Comparison of ENCODE assay signal across 10 mouse cellular contexts in genomic region chr19:32523769-32524515, GRCm38 (mm10). TPM values are rescaled to one million over a fixed set of nuclear protein-coding genes. Genes with fewer than 3 reads are reported as not detected.
DNase-seq lines count a peak whose midpoint lies in the region; ATAC-seq and TF ChIP-seq lines count a peak whose summit lies in the region.
"Had no signal": no experiment of that assay in that cellular context is flagged by ENCODE, and none has a peak within 500 bp of the region (broad histone marks: within the 10 kb centered on the region; RNA-seq: fewer than 3 reads in every experiment).

No protein-coding gene starts in this region.

- TF ChIP-seq CTCF in CH12.LX (conservative IDR thresholded peaks at IDR 0.05 in 1 of 2, IDR thresholded peaks at IDR 0.05 in 1 of 2; ENCODE audit: low read depth in 2 of 2, low read length in 2 of 2), result no peak
- TF ChIP-seq CTCF in liver, adult 2 months (IDR thresholded peaks at IDR 0.05; ENCODE audit: low read depth, low read length), result no peak

- dilution Hi-C loops in CH12.LX (cut with MboI; ENCODE audit: extremely low pct_ligation_motif_present, extremely low pct_unique_long_range_greater_than_20kb, low sequenced_read_pairs), result no loop called here

- no peak overlapping the region for H3K4me2 ChIP-seq in CH12.LX (ENCODE audit: insufficient read depth, low read depth, poor library complexity, severe bottlenecking)
- H3K4me2 ChIP-seq in hindbrain, embryonic 14.5 days (replicated peaks), result no peak overlapping the region
- no peak overlapping the region for H3K4me2 ChIP-seq in kidney, embryonic 16.5 days (replicated peaks; ENCODE audit: low read depth, low read length)

- 80% methylated on average over 14 of the region's 14 CpGs for WGBS in liver, adult 2 months
- 84% methylated on average over 14 of the region's 14 CpGs for WGBS in hindbrain, embryonic 14.5 days
- 78% methylated on average over 14 of the region's 14 CpGs for WGBS in kidney, embryonic 16.5 days

- peaks cover 3% of the 10 kb centered on the region for H3K9me3 ChIP-seq in CH12.LX (replicated peaks; ENCODE audit: low read length)
- H3K9me3 ChIP-seq in hindbrain, embryonic 14.5 days (ENCODE audit: control insufficient read depth, low read length), result 0 out of 2 replicates have a peak, but pooled peaks cover 3% of the 10 kb centered on the region
- H3K9me3 ChIP-seq in kidney, embryonic 16.5 days (ENCODE audit: low read length), result no peaks in the 10 kb centered on the region

- no peak overlapping the region for H3K9ac ChIP-seq in CH12.LX (ENCODE audit: insufficient read depth, low read depth)
- no peak overlapping the region for H3K9ac ChIP-seq in liver, adult 2 months (ENCODE audit: low read depth, low read length)
- H3K9ac ChIP-seq in hindbrain, embryonic 14.5 days, result no peak overlapping the region
- H3K9ac ChIP-seq in kidney, embryonic 16.5 days (replicated peaks; ENCODE audit: low read length), result no peak overlapping the region

- no peak for TF ChIP-seq EP300 in CH12.LX (IDR thresholded peaks at IDR 0.05; ENCODE audit: low read length)

- in situ Hi-C loops in CH12.LX (cut with MboI; ENCODE audit: low pct_ligation_motif_present, low pct_unique_long_range_greater_than_20kb, low sequenced_read_pairs), result no loop called here

- no peak for TF ChIP-seq POLR2A in CH12.LX (IDR thresholded peaks at IDR 0.05; ENCODE audit: low read depth, low read length)
- no peak for TF ChIP-seq POLR2A in liver, adult 2 months (IDR thresholded peaks at IDR 0.05; ENCODE audit: extremely low read depth, insufficient read depth, low read length)

- peaks cover 0 to 3% of the 10 kb centered on the region in 2 experiments for H3K36me3 ChIP-seq in CH12.LX (replicated peaks in 1 of 2; ENCODE audit: control insufficient read depth in 1 of 2, insufficient read depth in 1 of 2, low read length in 1 of 2)
- H3K36me3 ChIP-seq in liver, adult 2 months (ENCODE audit: control insufficient read depth, insufficient read depth, low read length), result no peaks in the 10 kb centered on the region
- H3K36me3 ChIP-seq in splenic B cell, adult 2 months (ENCODE audit: control insufficient read depth, insufficient read depth, low read length, poor library complexity, severe bottlenecking), result no peaks in the 10 kb centered on the region
- H3K36me3 ChIP-seq in hindbrain, embryonic 14.5 days (replicated peaks; ENCODE audit: control insufficient read depth, insufficient read depth), result no peaks in the 10 kb centered on the region
- H3K36me3 ChIP-seq in kidney, embryonic 16.5 days (ENCODE audit: insufficient read depth, low read length), result no peaks in the 10 kb centered on the region

- H3K79me2 ChIP-seq in CH12.LX (replicated peaks; ENCODE audit: control insufficient read depth, extremely low read depth, insufficient read depth, poor library complexity, severe bottlenecking), result no peaks in the 10 kb centered on the region
- 0 out of 2 replicates have a peak, but pooled peaks cover 3% of the 10 kb centered on the region for H3K79me2 ChIP-seq in liver, adult 2 months (ENCODE audit: control insufficient read depth, insufficient read depth, low read length)

- TF ChIP-seq RAD21 in CH12.LX (IDR thresholded peaks at IDR 0.05; ENCODE audit: low read depth, low read length), result no peak

- H3K27ac ChIP-seq in CH12.LX (ENCODE audit: insufficient read depth, low read depth), result no peak overlapping the region
- peak overlapping the region; percentile 64; the same call in 1 of the 2 replicates for H3K27ac ChIP-seq in liver, adult 2 months (replicated peaks; ENCODE audit: insufficient read depth, low read depth, low read length)
- H3K27ac ChIP-seq in hindbrain, embryonic 14.5 days, result no peak overlapping the region
- no peak overlapping the region for H3K27ac ChIP-seq in kidney, embryonic 16.5 days (ENCODE audit: low read length)

- no peaks in the 10 kb centered on the region for H3K27me3 ChIP-seq in CH12.LX (replicated peaks)
- no peaks in the 10 kb centered on the region for H3K27me3 ChIP-seq in liver, adult 2 months (ENCODE audit: control insufficient read depth, insufficient read depth, low read length)
- no peaks in the 10 kb centered on the region for H3K27me3 ChIP-seq in splenic B cell, adult 2 months (ENCODE audit: control insufficient read depth, insufficient read depth, low read length, poor library complexity, severe bottlenecking)
- H3K27me3 ChIP-seq in hindbrain, embryonic 14.5 days (ENCODE audit: control insufficient read depth, insufficient read depth, low read length), result no peaks in the 10 kb centered on the region
- H3K27me3 ChIP-seq in kidney, embryonic 16.5 days (ENCODE audit: insufficient read depth, low read length), result no peaks in the 10 kb centered on the region

- H3K4me1 ChIP-seq in CH12.LX (ENCODE audit: control insufficient read depth in 1 of 2, insufficient read depth in 2 of 2), result peaks cover 4 to 27% of the 10 kb centered on the region in 2 experiments
- H3K4me1 ChIP-seq in liver, adult 2 months (ENCODE audit: control insufficient read depth, insufficient read depth, low read length), result peaks cover 27% of the 10 kb centered on the region
- H3K4me1 ChIP-seq in hindbrain, embryonic 14.5 days (replicated peaks; ENCODE audit: control insufficient read depth, insufficient read depth, low read length), result no peaks in the 10 kb centered on the region
- no peaks in the 10 kb centered on the region for H3K4me1 ChIP-seq in kidney, embryonic 16.5 days (ENCODE audit: insufficient read depth, low read length)

- no peak overlapping the region for H3K4me3 ChIP-seq in CH12.LX (replicated peaks in 1 of 3; ENCODE audit: low read depth in 2 of 3, low read length in 2 of 3, poor library complexity in 1 of 3)
- H3K4me3 ChIP-seq in liver, adult 2 months (ENCODE audit: insufficient read depth, low read depth, low read length), result no peak overlapping the region
- no peak overlapping the region for H3K4me3 ChIP-seq in hindbrain, embryonic 14.5 days (replicated peaks; ENCODE audit: low read length)
- no peak overlapping the region for H3K4me3 ChIP-seq in kidney, embryonic 16.5 days (ENCODE audit: low read length)

- peak; percentile 51 for DNase-seq in CH12.LX (ENCODE audit: extremely low read depth)
- peak; percentile 42 for DNase-seq in c-Kit-positive CD71-negative TER-119-negative erythroid progenitor cells, embryonic 14.5 days (ENCODE audit: low read depth)
- no peak for DNase-seq in liver, adult 2 months (ENCODE audit: extremely low read depth, low read depth, low spot score)
- DNase-seq in splenic B cell, adult 2 months (ENCODE audit: low read depth, low spot score), result peak; percentile 2
- no peak for DNase-seq in hindbrain, embryonic 14.5 days (ENCODE audit: low spot score)
- DNase-seq in cerebellum, adult 8-10 months, result no peak
- DNase-seq in right cerebral cortex, postnatal 14 days, result no peak
- DNase-seq: adrenal gland, postnatal 25 days; lung, postnatal 10 days had no signal

- ATAC-seq in hindbrain, embryonic 14.5 days (ENCODE audit: low FRiP score), result no peak
- ATAC-seq in kidney, embryonic 16.5 days (ENCODE audit: low FRiP score, low TSS enrichment), result no peak

TF ChIP-seq in CH12.LX, 34 proteins besides CTCF, POLR2A, EP300 and RAD21:
- TF ChIP-seq ELF1 (IDR thresholded peaks at IDR 0.05; ENCODE audit: low read depth, low read length) (no peak), GABPA (IDR thresholded peaks at IDR 0.05; ENCODE audit: insufficient replicate concordance, low read depth, low read length) (no peak), RCOR1 (conservative IDR thresholded peaks at IDR 0.05; ENCODE audit: low read depth, low read length) (no peak), JUND (conservative IDR thresholded peaks at IDR 0.05; ENCODE audit: low read depth, low read length) (no peak), UBTF (IDR thresholded peaks at IDR 0.05; ENCODE audit: low read depth, low read length) (no peak), MAX (IDR thresholded peaks at IDR 0.05; ENCODE audit: low read length) (no peak), SMC3 (IDR thresholded peaks at IDR 0.05; ENCODE audit: low read depth, low read length) (no peak), USF2 (conservative IDR thresholded peaks at IDR 0.05; ENCODE audit: low read depth, low read length) (no peak), ZNF384 (IDR thresholded peaks at IDR 0.05; ENCODE audit: low read depth, low read length) (no peak), IRF4 (IDR thresholded peaks at IDR 0.05; ENCODE audit: low read depth, low read length) (no peak), ZKSCAN1 (IDR thresholded peaks at IDR 0.05; ENCODE audit: borderline replicate concordance, low read depth, low read length) (no peak), JUN (IDR thresholded peaks at IDR 0.05; ENCODE audit: insufficient read depth, low read depth, low read length) (no peak), E2F4 (IDR thresholded peaks at IDR 0.05; ENCODE audit: insufficient replicate concordance, low read depth, low read length) (no peak)

RNA-seq across cellular contexts. Expression of gene Minpp1, which starts 38.4 kb away (rescaled TPM):
- total RNA-seq in CH12.LX (2012; rRNA removed) (44.0 and 50.7 TPM in 2 replicates), CH12.LX (2014; rRNA removed) (73.1 and 73.2 TPM in 2 replicates)
- polyA plus RNA-seq in CH12.LX (2012; ENCODE audit: insufficient read length, low read depth), result 41.9 and 50.5 TPM in 2 replicates
- 35.3 and 44.6 TPM in 2 replicates for total RNA-seq in liver, adult 2 months (2014; rRNA removed)
- 46.8 and 53.9 TPM in 2 replicates for polyA plus RNA-seq in liver, adult 2 months (2012; rRNA removed)
- polyA plus RNA-seq in hindbrain, embryonic 14.5 days (2014; fragmentation: Nextera tagmentation; extraction: Ambion mirVana), result 60.6 and 66.2 TPM in 2 replicates
- 72.1 and 74.4 TPM in 2 replicates for polyA plus RNA-seq in kidney, embryonic 16.5 days (2015; fragmentation: Nextera tagmentation; extraction: Ambion mirVana)

RNA-seq across cellular contexts. Expression of gene Rpl9-ps6, which starts 57.6 kb away (rescaled TPM):
- total RNA-seq in CH12.LX (2012; rRNA removed), result 132 and 145 TPM in 2 replicates
- 772 and 843 TPM in 2 replicates for total RNA-seq in CH12.LX (2014; rRNA removed)
- 149 and 309 TPM in 2 replicates for polyA plus RNA-seq in CH12.LX (2012; ENCODE audit: insufficient read length, low read depth)
- 23.8 and 24.3 TPM in 2 replicates for total RNA-seq in liver, adult 2 months (2014; rRNA removed)
- 2.6 and 3.0 TPM in 2 replicates for polyA plus RNA-seq in liver, adult 2 months (2012; rRNA removed)
- 67.6 and 79.3 TPM in 2 replicates for polyA plus RNA-seq in hindbrain, embryonic 14.5 days (2014; fragmentation: Nextera tagmentation; extraction: Ambion mirVana)
- polyA plus RNA-seq in kidney, embryonic 16.5 days (2015; fragmentation: Nextera tagmentation; extraction: Ambion mirVana), result 97.9 and 161 TPM in 2 replicates

Comparison
In these comparisons a context has a peak if more than half of its experiments do, and no peak if none do; other contexts are left out.
1. DNase-seq: peak in CH12.LX (single experiment), c-Kit-positive CD71-negative TER-119-negative erythroid progenitor cells, embryonic 14.5 days (single experiment) and splenic B cell, adult 2 months (single experiment); none in liver, adult 2 months (single experiment), hindbrain, embryonic 14.5 days (single experiment), cerebellum, adult 8-10 months (single experiment) and right cerebral cortex, postnatal 14 days (single experiment).
2. RNA of gene Rpl9-ps6, which starts 57.6 kb away (polyA plus RNA-seq): 149 to 309 TPM in CH12.LX, 97.9 to 161 TPM in kidney, embryonic 16.5 days and 67.6 to 79.3 TPM in hindbrain, embryonic 14.5 days; 2.6 to 3.0 TPM in liver, adult 2 months; every median in the first group is over 10 times any median in the second.